Mouse (Mus musculus) heart, postnatal 4 days (tissue): ENCODE measurements around the gene Asf1b. TPM values are rescaled to one million over a fixed set of nuclear protein-coding genes. Genes with fewer than 3 reads are reported as not detected.

Experiments used
- microRNA-seq, 2 experiments: library from miRNA; unstranded; fragments of <30 nt; microRNA quantifications; one replicate each; pipeline ENCODE4 v1.2.0; 2021 to 2022
- total RNA-seq, 2 experiments: library from RNA; stranded (reverse); gene quantifications; 2 replicates each; pipeline ENCODE4 v1.2.3; 2021

Gene Asf1b
- total RNA-seq, 2 experiments from 2014 or later, result 25.8 to 26.1 TPM

Small RNA genes within 50 kb of the gene (microRNA-seq; reads per million reads assigned to microRNA genes)
- 0 reads per million in 2 experiments for gene Gm44330
- 0 reads per million in 2 experiments for gene Gm44450
- gene Mir1199, result 0.61 to 1.0 reads per million in 2 experiments
- 1.7 to 5.9 reads per million in 2 experiments for gene Mir8111

Other genes with a start within 250 kb of the Asf1b start
- gene Ddx39, start 240.3 kb upstream of the Asf1b start, total RNA-seq, result 10 to 100 TPM; 68.1 to 69.0 TPM
- gene Adgre5, start 214.2 kb upstream of the Asf1b start, total RNA-seq, result 10 to 100 TPM; 62.8 to 63.4 TPM
- gene Adgrl1, start 55.4 kb upstream of the Asf1b start, total RNA-seq, result 10 to 100 TPM; 37.5 to 39.8 TPM
- under 1 TPM; 0.27 to 0.41 TPM for gene Gm10644, start 302 bp upstream of the Asf1b start, total RNA-seq
- gene Prkaca, start 17.5 kb downstream of the Asf1b start, total RNA-seq, result 100 to 1,000 TPM; 389 to 405 TPM
- 10 to 100 TPM; 36.6 to 42.9 TPM for gene Samd1, start 42.2 kb downstream of the Asf1b start, total RNA-seq
- gene 1700067K01Rik, start 46.0 kb downstream of the Asf1b start, total RNA-seq, result under 1 TPM in 1 of 2 experiments, not detected in 1; 0.83 TPM
- 1 to 10 TPM in 1 of 2 experiments, under 1 TPM in 1; 0.93 to 1.4 TPM for gene 2210011C24Rik, start 56.7 kb downstream of the Asf1b start, total RNA-seq
- under 1 TPM; 0.31 to 0.38 TPM for gene Palm3, start 66.0 kb downstream of the Asf1b start, total RNA-seq
- 1 to 10 TPM; 4.0 to 4.2 TPM for gene Il27ra, start 87.1 kb downstream of the Asf1b start, total RNA-seq
- not detected for gene Rln3, start 89.5 kb downstream of the Asf1b start, total RNA-seq
- 1 to 10 TPM; 3.7 to 4.5 TPM for gene Gm10643, start 109.6 kb downstream of the Asf1b start, total RNA-seq
- gene Rfx1, start 111.3 kb downstream of the Asf1b start, total RNA-seq, result 10 to 100 TPM; 12.5 to 13.5 TPM
- gene Dcaf15, start 149.3 kb downstream of the Asf1b start, total RNA-seq, result 10 to 100 TPM; 19.7 to 20.5 TPM
- gene Podnl1, start 170.5 kb downstream of the Asf1b start, total RNA-seq, result not detected
- gene Cc2d1a, start 192.4 kb downstream of the Asf1b start, total RNA-seq, result 10 to 100 TPM; 12.6 to 15.6 TPM
- gene 4930432K21Rik, start 192.5 kb downstream of the Asf1b start, total RNA-seq, result under 1 TPM; 0.38 to 0.60 TPM
- 1 to 10 TPM; 3.6 to 4.3 TPM for gene Nanos3, start 229.7 kb downstream of the Asf1b start, total RNA-seq